Mouse (Mus musculus): ENCODE results near the gene Ap1m2. TPM values are rescaled to one million over a fixed set of nuclear protein-coding genes. Genes with fewer than 3 reads are reported as not detected.

The Ap1m2 gene
- total and polyA plus RNA-seq, 3 experiments, result 0.73 to 1.0 TPM; not detected in 1

DNA sequence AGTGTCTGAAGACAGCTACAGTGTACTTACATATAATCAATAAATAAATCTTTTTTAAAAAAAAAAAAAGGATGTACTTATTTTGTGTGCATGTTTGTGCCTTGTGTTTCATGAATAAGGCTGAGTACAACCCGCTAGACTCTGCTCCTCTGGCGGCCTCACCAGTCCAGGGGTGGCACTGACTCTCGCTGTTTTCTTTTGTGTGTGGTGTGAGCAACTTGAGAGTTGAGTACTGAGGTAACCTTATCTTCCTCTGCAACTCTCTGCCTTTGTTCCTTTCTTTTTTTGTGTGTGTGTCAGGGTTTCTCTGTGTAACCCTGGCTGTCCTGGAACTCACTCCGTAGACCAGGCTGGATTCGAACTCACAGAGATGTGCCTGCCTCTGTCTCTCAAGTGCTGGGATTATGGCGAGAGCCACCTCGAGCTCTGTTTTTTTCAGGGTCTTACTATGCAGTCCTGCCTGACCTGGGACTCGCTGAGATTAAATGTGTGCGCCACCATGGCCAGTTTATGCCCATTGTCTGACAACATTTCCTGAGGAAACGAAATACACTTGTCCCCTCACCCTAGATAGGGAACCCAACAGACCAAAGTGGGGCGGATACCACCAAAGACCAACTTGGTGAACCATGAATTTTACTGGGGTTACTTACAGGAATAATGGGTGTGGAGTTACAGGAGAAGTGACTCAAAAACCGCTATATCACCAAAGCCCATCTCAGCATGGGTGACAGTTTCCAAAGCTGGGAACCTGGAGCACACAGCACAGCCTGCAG lies 19.4 kb upstream of the Ap1m2 start:
- Histone ChIP-seq H3K79me2 (ENCODE audit: control insufficient read depth, insufficient read depth, low read length, poor library complexity) (peaks cover 7% of the 10 kb centered on the region; the same call in 1 of the 2 replicates), H3K36me3 (ENCODE audit: control insufficient read depth in 1 of 2, insufficient read depth in 2 of 2, low read length in 2 of 2) (peaks cover 0 to 13% of the 10 kb centered on the region in 2 experiments; a peak in 2 of 4 replicates), H3K9me3 (replicated peaks; ENCODE audit: insufficient read depth, low read length) (no peaks in the 10 kb centered on the region), H3K9ac (ENCODE audit: control insufficient read depth, low read depth, low read length, poor library complexity, severe bottlenecking) (no peak overlapping the region), H3K27ac (ENCODE audit: control insufficient read depth, low read depth, low read length) (no peak overlapping the region), H3K4me1 (ENCODE audit: control insufficient read depth in 1 of 2, insufficient read depth in 2 of 2, low read length in 2 of 2) (peaks cover 15% of the 10 kb centered on the region in 2 experiments), H3K4me3 (ENCODE audit: control insufficient read depth in 1 of 2, insufficient read depth in 1 of 2, low read depth in 2 of 2, low read length in 2 of 2) (no peak overlapping the region), H3K27me3 (ENCODE audit: control insufficient read depth in 1 of 2, insufficient read depth in 2 of 2, low read length in 2 of 2) (no peaks in the 10 kb centered on the region)
- no peak for TF ChIP-seq MAFK (IDR thresholded peaks at IDR 0.05; ENCODE audit: borderline replicate concordance, low read depth, low read length)
- TF ChIP-seq TCF12 (IDR thresholded peaks at IDR 0.05; ENCODE audit: low read depth, low read length), result no peak
- no peak for TF ChIP-seq USF1 (IDR thresholded peaks at IDR 0.05; ENCODE audit: low read depth, low read length)
- TF ChIP-seq EP300 (IDR thresholded peaks at IDR 0.05; ENCODE audit: low read depth in 1 of 2, low read length in 2 of 2), result no peak
- TF ChIP-seq RAD21 (IDR thresholded peaks at IDR 0.05; ENCODE audit: low read depth, low read length), result no peak
- TF ChIP-seq E2F4 (IDR thresholded peaks at IDR 0.05; ENCODE audit: borderline replicate concordance, low read depth, low read length), result no peak
- DNase-seq (ENCODE audit: low read depth, low spot score), result no peak

DNA sequence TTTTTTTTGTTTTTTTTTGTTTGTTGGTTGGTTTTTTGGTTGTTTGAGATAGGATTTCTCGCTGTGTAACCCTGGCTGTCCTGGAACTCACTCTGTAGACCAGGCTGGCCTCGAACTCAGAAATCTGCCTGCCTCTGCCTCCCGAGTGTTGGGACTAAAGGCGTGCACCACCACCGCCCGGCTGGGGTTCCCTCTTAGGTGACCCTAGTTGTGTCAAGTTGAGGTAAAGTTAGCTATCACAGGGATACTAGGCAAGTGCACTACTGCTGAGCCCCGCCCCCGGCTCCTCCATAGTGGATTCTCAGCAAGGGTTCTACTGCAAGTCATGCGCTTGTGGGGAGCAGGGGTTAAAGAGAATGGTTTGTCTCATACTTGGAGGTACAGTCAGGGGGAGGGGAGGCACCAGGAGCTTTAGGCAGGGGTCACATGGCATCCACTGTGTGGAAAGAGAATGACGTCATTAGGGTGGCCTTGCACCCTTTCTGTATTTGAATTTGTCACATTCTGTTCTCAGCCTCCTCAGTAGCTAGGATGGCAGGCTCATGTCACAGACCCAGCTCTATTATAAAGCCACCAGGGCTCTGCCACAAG lies 17.7 kb upstream of the Ap1m2 start:
- no peak overlapping the region for H3K9ac ChIP-seq (ENCODE audit: control insufficient read depth, low read depth, low read length, poor library complexity, severe bottlenecking)
- no peak for DNase-seq (ENCODE audit: low read depth, low spot score)
- peaks cover 8% of the 10 kb centered on the region; the same call in 1 of the 2 replicates for H3K79me2 ChIP-seq (ENCODE audit: control insufficient read depth, insufficient read depth, low read length, poor library complexity)
- no peaks in the 10 kb centered on the region for H3K27me3 ChIP-seq (ENCODE audit: control insufficient read depth in 1 of 2, insufficient read depth in 2 of 2, low read length in 2 of 2)
- peaks cover 15% of the 10 kb centered on the region in 2 experiments for H3K4me1 ChIP-seq (ENCODE audit: control insufficient read depth in 1 of 2, insufficient read depth in 2 of 2, low read length in 2 of 2)
- H3K9me3 ChIP-seq (replicated peaks; ENCODE audit: insufficient read depth, low read length), result no peaks in the 10 kb centered on the region
- H3K27ac ChIP-seq (ENCODE audit: control insufficient read depth, low read depth, low read length), result no peak overlapping the region
- H3K4me3 ChIP-seq (ENCODE audit: control insufficient read depth in 1 of 2, insufficient read depth in 1 of 2, low read depth in 2 of 2, low read length in 2 of 2), result no peak overlapping the region
- TF ChIP-seq POLR2AphosphoS5 (IDR thresholded peaks at IDR 0.05; ENCODE audit: borderline replicate concordance, low read depth, low read length) (no peak), ZNF384 (IDR thresholded peaks at IDR 0.05; ENCODE audit: low read depth, low read length) (no peak), MYB (IDR thresholded peaks at IDR 0.05; ENCODE audit: low read depth, low read length) (no peak), GATA1 (IDR thresholded peaks at IDR 0.05; ENCODE audit: low read depth, low read length) (no peak), POLR2A (IDR thresholded peaks at IDR 0.05; ENCODE audit: control insufficient read depth in 1 of 2, insufficient read depth in 1 of 2, low read depth in 1 of 2, low read length in 2 of 2, poor library complexity in 1 of 2) (no peak), JUND (IDR thresholded peaks at IDR 0.05; ENCODE audit: low read depth, low read length) (no peak), MAFK (IDR thresholded peaks at IDR 0.05; ENCODE audit: borderline replicate concordance, low read depth, low read length) (no peak), TCF12 (IDR thresholded peaks at IDR 0.05; ENCODE audit: low read depth, low read length) (no peak), GABPA (IDR thresholded peaks at IDR 0.05; ENCODE audit: low read depth, low read length) (no peak), UBTF (IDR thresholded peaks at IDR 0.05; ENCODE audit: borderline replicate concordance, insufficient read depth, low read depth, low read length) (no peak), TAL1 (IDR thresholded peaks at IDR 0.05; ENCODE audit: low read length) (no peak), CHD1 (IDR thresholded peaks at IDR 0.05; ENCODE audit: low read depth, low read length) (no peak), NELFE (IDR thresholded peaks at IDR 0.05; ENCODE audit: low read depth, low read length) (no peak), SMC3 (IDR thresholded peaks at IDR 0.05; ENCODE audit: low read depth, low read length) (no peak), MAX (IDR thresholded peaks at IDR 0.05; ENCODE audit: low read length) (no peak), HCFC1 (IDR thresholded peaks at IDR 0.05; ENCODE audit: low read depth, low read length) (no peak), TBP (IDR thresholded peaks at IDR 0.05; ENCODE audit: low read depth, low read length) (no peak)
- peaks cover 0 to 13% of the 10 kb centered on the region in 2 experiments; a peak in 2 of 4 replicates for H3K36me3 ChIP-seq (ENCODE audit: control insufficient read depth in 1 of 2, insufficient read depth in 2 of 2, low read length in 2 of 2)
